Mouse (Mus musculus) CD4-positive, CD25-positive, alpha-beta regulatory T cell, adult 2 months (primary cell): ENCODE measurements around the gene Gm49321.
A peak's percentile ranks its signal among the peaks of the same experiment; 100 is the strongest.

ENCODE experiments used
- DNase-seq: peaks from one replicate; pipeline ENCODE4 v3.0.0-alpha.2; 2012; ENCODE audit warnings: low read depth, low spot score

The Gm49321 gene

GRCm38 (mm10) chr12:73937353-73937752, at the start of gene Gm49321:
Gene Gm49321 (plus strand): TSS chr12:73937653.
- DNase-seq = no peak

GRCm38 (mm10) chr12:73888003-73888783, 49.3 kb upstream of the Gm49321 start:
- DNase-seq = peak; percentile 82

GRCm38 (mm10) chr12:73889571-73889970, 47.9 kb upstream of the Gm49321 start:
- DNase-seq = peak; percentile 43

- DNase-seq = no peak
Observed at GRCm38 (mm10) chr12:73890086-73890485, 47.4 kb upstream of the Gm49321 start.

- DNase-seq = no peak
Observed at GRCm38 (mm10) chr12:73892616-73893015, 44.8 kb upstream of the Gm49321 start.

- DNase-seq = no peak
Observed at GRCm38 (mm10) chr12:73894838-73895237, 42.6 kb upstream of the Gm49321 start.

- DNase-seq = peak; percentile 35
Observed at GRCm38 (mm10) chr12:73895674-73896073, 41.8 kb upstream of the Gm49321 start.

GRCm38 (mm10) chr12:73896471-73896870, 41.0 kb upstream of the Gm49321 start:
- no peak for DNase-seq

GRCm38 (mm10) chr12:73898281-73898680, 39.2 kb upstream of the Gm49321 start:
- no peak for DNase-seq

- DNase-seq = peak; percentile 40
Observed at GRCm38 (mm10) chr12:73904133-73904934, 33.1 kb upstream of the Gm49321 start.

- DNase-seq = no peak
Observed at GRCm38 (mm10) chr12:73905041-73905440, 32.4 kb upstream of the Gm49321 start.

- no peak for DNase-seq
Observed at GRCm38 (mm10) chr12:73905555-73905954, 31.9 kb upstream of the Gm49321 start.

GRCm38 (mm10) chr12:73907079-73907672, 30.3 kb upstream of the Gm49321 start:
- no peak for DNase-seq

GRCm38 (mm10) chr12:73907673-73908150, 29.7 kb upstream of the Gm49321 start:
- peak; percentile 98 for DNase-seq

GRCm38 (mm10) chr12:73908274-73909012, 29.0 kb upstream of the Gm49321 start:
- DNase-seq = peak; percentile 79

GRCm38 (mm10) chr12:73909013-73909575, 28.4 kb upstream of the Gm49321 start:
- peak; percentile 41 for DNase-seq

- no peak for DNase-seq
Observed at GRCm38 (mm10) chr12:73918479-73918878, 19.0 kb upstream of the Gm49321 start.

- no peak for DNase-seq
Observed at GRCm38 (mm10) chr12:73930266-73930665, 7.2 kb upstream of the Gm49321 start.

- DNase-seq = peak; percentile 82
Observed at GRCm38 (mm10) chr12:73931274-73931673, 6.2 kb upstream of the Gm49321 start.

GRCm38 (mm10) chr12:73934528-73934927, 2.9 kb upstream of the Gm49321 start:
- DNase-seq = no peak

GRCm38 (mm10) chr12:73939542-73939941, 2.1 kb downstream of the Gm49321 start:
- DNase-seq = no peak
